Mouse (Mus musculus) lung, postnatal 36 days (tissue): ENCODE results near the gene Dock1.
A peak's percentile ranks its signal among the peaks of the same experiment; 100 is the strongest.

Source experiments
- DNase-seq: peaks from one replicate; pipeline ENCODE4 v3.0.0; 2022; ENCODE audit warnings: mixed read lengths

Gene Dock1

GRCm38 (mm10) chr7:134990911-134991310 lies 320.5 kb downstream of the Dock1 start:
- no peak for DNase-seq

GRCm38 (mm10) chr7:134994983-134995382 lies 324.5 kb downstream of the Dock1 start:
- no peak for DNase-seq

- DNase-seq: no peak
Measured at GRCm38 (mm10) chr7:135002216-135002615, 331.8 kb downstream of the Dock1 start.

GRCm38 (mm10) chr7:135002891-135003290 lies 332.4 kb downstream of the Dock1 start:
- DNase-seq: no peak

- no peak for DNase-seq
Measured at GRCm38 (mm10) chr7:135005964-135006560, 335.6 kb downstream of the Dock1 start.

- DNase-seq: no peak
Measured at GRCm38 (mm10) chr7:135008021-135008420, 337.6 kb downstream of the Dock1 start.

GRCm38 (mm10) chr7:135010997-135011396 lies 340.5 kb downstream of the Dock1 start:
- no peak for DNase-seq

GRCm38 (mm10) chr7:135017531-135017930 lies 347.1 kb downstream of the Dock1 start:
- DNase-seq: no peak

- DNase-seq: no peak
Measured at GRCm38 (mm10) chr7:135020762-135021161, 350.3 kb downstream of the Dock1 start.

GRCm38 (mm10) chr7:135021544-135022100 lies 351.2 kb downstream of the Dock1 start:
- no peak for DNase-seq

GRCm38 (mm10) chr7:135024531-135024930 lies 354.1 kb downstream of the Dock1 start:
- DNase-seq: no peak

- no peak for DNase-seq
Measured at GRCm38 (mm10) chr7:135028716-135029115, 358.3 kb downstream of the Dock1 start.

GRCm38 (mm10) chr7:135029136-135029535 lies 358.7 kb downstream of the Dock1 start:
- DNase-seq: peak; percentile 41

GRCm38 (mm10) chr7:135031466-135031865 lies 361.0 kb downstream of the Dock1 start:
- no peak for DNase-seq

GRCm38 (mm10) chr7:135034811-135035210 lies 364.4 kb downstream of the Dock1 start:
- DNase-seq: no peak

- no peak for DNase-seq
Measured at GRCm38 (mm10) chr7:135035651-135036050, 365.2 kb downstream of the Dock1 start.

- no peak for DNase-seq
Measured at GRCm38 (mm10) chr7:135038930-135039329, 368.5 kb downstream of the Dock1 start.

GRCm38 (mm10) chr7:135043931-135044765 lies 373.7 kb downstream of the Dock1 start:
- DNase-seq: no peak

GRCm38 (mm10) chr7:135049416-135049815 lies 379.0 kb downstream of the Dock1 start:
- DNase-seq: no peak

- DNase-seq: no peak
Measured at GRCm38 (mm10) chr7:135053186-135053715, 382.8 kb downstream of the Dock1 start.

GRCm38 (mm10) chr7:135054664-135055063 lies 384.2 kb downstream of the Dock1 start:
- peak; percentile 21 for DNase-seq

GRCm38 (mm10) chr7:135059071-135059470 lies 388.6 kb downstream of the Dock1 start:
- DNase-seq: no peak

- DNase-seq: no peak
Measured at GRCm38 (mm10) chr7:135059562-135059961, 389.1 kb downstream of the Dock1 start.

- DNase-seq: no peak
Measured at GRCm38 (mm10) chr7:135063886-135064285, 393.4 kb downstream of the Dock1 start.
